Mouse (Mus musculus): ENCODE results near the gene Dock8.
A peak's percentile ranks its signal among the peaks of the same experiment; 100 is the strongest.

The Dock8 gene

GRCm38 (mm10) chr19:25123031-25123430 lies 123.7 kb downstream of the Dock8 start:
- peak; percentile 19 for DNase-seq (ENCODE audit: low read depth, low spot score)

DNA sequence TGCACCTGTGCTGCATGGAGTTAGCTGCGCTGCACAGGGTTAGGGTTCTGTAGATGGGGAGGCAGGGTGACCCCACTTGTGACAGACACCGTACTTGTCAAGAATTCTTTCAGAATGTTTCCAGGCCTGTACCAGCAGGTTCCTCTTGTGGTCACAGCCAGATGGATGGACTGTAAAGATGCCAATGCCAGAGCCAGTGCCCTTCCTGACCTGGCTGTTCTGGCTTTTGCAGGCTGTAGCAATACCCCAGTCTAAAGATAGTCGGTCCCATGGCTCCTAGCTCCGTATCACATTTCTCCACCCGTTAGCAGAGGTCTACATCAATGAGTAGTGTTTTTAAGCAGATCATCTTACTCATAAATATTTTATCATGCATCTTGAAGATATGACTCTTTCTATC lies 124.1 kb downstream of the Dock8 start:
- DNase-seq (ENCODE audit: low read depth, low spot score), result no peak

GRCm38 (mm10) chr19:25132322-25132721 lies 133.0 kb downstream of the Dock8 start:
- DNase-seq (ENCODE audit: low read depth, low spot score), result no peak

GRCm38 (mm10) chr19:25133959-25134358 lies 134.6 kb downstream of the Dock8 start:
- no peak for DNase-seq (ENCODE audit: low read depth, low spot score)

- no peak for DNase-seq (ENCODE audit: low read depth, low spot score)
These were observed 136.8 kb downstream of the Dock8 start for GRCm38 (mm10) chr19:25136171-25136570.

- DNase-seq (ENCODE audit: low read depth, low spot score), result no peak
These were observed 138.8 kb downstream of the Dock8 start for GRCm38 (mm10) chr19:25137907-25138820.

GRCm38 (mm10) chr19:25144110-25145028 lies 145.0 kb downstream of the Dock8 start:
- no peak for DNase-seq (ENCODE audit: low read depth, low spot score)

DNA sequence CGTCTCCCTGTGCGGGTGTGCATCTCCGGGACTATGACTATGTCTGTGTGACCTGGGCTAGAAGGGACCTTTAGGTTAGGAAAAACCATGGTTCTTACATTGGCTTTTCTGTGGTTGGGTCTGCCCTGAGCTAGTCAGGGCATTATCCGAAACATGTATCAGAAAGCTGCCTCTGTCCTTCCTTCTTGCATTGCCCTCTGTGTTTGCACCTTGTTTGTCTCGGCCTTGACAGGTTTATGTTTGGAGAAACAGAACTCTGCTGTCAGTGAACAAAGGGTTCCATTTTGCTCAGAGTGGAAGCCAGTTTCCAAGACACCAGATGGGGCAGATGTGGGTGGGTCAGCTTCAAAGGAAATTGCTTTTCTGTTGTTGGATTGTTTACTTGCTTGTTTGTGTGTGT lies 145.8 kb downstream of the Dock8 start:
- DNase-seq (ENCODE audit: low read depth, low spot score), result no peak

DNA sequence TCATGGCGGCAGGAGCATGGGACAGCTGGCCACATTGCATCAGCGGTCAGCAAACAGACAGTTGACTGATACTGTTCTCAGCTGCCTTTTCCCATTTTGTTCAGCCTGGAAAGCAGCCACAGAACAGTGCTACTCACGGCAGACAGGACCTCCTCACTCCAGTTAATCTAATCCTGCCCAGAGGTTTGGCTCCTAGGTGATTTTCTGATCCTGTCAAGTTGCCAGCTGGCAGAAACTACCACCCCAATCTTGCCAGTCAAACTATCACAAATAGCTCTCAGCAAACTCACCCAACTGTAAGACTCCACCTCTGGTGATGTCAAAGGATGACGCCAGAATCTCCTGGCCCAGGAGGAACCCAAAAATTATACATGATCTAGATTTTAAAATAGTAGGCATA lies 146.8 kb downstream of the Dock8 start:
- no peak for DNase-seq (ENCODE audit: low read depth, low spot score)

DNA sequence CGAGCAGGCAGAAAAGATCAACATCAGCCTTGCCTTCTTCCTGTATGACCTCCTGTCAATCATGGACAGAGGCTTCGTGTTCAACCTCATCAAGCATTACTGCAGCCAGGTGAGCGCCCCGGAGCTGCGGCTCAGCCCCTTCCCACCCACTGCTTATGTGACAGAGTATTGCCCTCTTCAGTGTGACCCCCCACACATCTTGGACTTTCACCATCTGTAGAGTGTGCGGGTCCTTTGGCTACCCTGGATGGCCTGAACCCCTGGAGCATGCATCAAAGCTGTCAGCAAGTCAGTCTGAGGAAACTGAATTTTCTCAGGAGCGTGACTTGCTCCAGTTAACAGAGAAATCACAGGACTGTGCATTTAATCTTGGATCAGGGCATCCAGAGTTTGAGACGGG lies 150.5 kb downstream of the Dock8 start:
- DNase-seq (ENCODE audit: low read depth, low spot score), result no peak

DNA sequence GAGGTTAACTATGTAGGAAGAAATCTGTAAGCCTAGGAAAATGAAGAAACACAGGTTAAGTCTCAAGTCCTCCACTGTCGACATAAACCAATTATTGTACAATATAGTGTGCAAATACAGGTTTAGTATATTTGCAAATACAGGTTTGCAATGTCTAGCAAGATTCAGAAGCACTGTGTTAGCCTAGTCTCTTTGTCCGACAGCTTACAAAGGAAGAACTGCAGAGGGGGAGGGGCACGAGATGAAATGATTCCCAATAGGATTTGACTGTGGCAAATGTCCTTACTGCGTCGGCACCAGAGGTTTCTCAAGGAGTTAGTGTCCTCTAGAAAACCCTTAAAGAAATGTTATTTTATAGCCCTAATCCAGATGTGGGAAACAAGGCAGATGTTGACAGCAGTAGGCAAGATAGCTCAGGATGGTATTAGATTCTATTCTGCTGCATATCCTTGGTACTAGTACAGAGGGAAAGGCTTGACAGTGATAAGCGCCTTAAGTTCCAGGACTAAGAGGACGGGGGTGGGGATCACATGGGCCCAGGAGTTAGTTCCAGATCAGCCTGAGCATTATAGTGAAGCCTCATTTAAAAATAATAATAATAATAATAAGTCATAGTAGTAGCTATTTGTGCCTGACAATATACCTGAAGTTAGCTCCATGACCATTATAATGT lies 155.3 kb downstream of the Dock8 start:
- no peak for DNase-seq (ENCODE audit: low read depth, low spot score)

DNA sequence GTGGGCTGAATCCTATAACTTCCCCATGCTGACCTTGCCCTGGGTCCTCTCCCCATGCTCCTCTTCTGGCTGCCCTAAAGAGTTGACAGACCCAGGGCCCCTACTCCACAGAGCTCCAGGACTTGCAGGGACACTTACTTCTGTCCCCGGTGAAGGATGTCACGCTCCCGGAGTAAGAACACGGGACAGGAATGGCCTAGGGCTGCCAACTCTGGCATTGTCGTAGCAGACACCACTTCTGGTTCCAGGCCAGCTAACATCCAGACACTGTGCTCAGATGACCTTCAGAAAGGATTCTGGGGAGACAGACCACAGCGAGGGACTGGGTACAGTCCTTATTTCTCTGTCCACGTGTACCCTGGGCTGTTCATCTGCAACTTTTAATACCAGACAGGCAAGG lies 155.9 kb downstream of the Dock8 start:
- DNase-seq (ENCODE audit: low read depth, low spot score), result no peak

DNA sequence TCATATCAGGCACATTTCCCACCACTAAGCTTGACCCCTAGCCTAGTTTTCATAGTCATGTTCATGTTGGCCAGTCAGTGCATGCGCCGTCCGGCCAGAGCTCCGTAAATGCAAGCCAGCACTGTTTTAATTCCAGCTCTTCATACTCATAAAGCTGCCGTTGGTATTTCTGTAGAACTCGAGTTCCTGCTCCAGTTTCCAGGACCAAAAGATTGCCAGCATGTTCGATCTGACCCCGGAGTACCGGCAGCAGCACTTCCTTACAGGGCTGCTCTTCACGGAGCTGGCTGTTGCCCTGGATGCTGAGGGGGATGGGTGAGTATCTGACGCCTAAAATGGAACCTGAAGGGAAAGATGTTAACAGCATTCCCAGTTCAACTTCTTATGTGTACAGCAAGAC lies 156.4 kb downstream of the Dock8 start:
- no peak for DNase-seq (ENCODE audit: low read depth, low spot score)

GRCm38 (mm10) chr19:25162270-25162669 lies 162.9 kb downstream of the Dock8 start:
- DNase-seq (ENCODE audit: low read depth, low spot score), result no peak

- DNase-seq (ENCODE audit: low read depth, low spot score), result no peak
These were observed 164.1 kb downstream of the Dock8 start for GRCm38 (mm10) chr19:25163426-25163825.

DNA sequence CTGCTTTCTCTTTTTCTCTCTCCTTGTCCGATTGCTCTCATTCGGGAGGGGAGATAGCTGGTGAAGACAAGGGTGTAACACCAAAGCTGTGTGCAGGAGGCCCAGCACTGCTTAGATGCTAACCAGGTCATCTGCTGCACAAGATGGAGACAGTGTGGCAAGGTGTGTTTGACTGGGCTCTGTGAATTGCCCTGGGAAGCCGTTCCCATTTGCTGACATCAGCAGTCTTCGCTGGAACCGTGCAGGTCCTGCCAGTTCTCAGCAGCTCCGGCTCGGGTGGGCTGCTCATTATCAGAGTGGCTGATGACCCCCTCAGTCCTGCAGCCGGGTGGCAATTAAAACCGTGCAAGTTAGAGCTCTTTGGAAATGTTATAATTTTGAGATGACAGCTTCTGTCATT lies 167.1 kb downstream of the Dock8 start:
- DNase-seq (ENCODE audit: low read depth, low spot score), result no peak

- no peak for DNase-seq (ENCODE audit: low read depth, low spot score)
These were observed 172.1 kb downstream of the Dock8 start for GRCm38 (mm10) chr19:25171395-25171794.

- DNase-seq (ENCODE audit: low read depth, low spot score), result no peak
These were observed 177.4 kb downstream of the Dock8 start for GRCm38 (mm10) chr19:25176746-25177145.

DNA sequence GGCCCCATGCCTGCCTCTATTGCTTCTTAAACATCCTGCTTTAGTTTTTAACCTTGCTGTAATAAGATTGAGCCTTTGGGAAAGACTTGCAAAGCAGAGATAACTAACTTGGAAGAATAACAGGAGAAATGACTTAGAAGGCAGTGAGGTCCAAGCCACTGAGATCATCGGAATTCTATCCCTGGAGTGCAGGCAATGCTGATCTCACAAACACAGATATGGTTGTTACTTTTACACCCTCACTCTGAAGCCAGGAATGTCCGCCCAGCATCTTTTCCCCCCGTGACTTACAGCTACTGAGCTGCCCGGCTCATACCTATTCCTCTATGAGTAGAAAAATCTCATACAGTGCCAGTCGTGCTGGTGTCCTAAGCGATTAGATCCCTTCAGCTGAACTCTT lies 180.7 kb downstream of the Dock8 start:
- no peak for DNase-seq (ENCODE audit: low read depth, low spot score)

- DNase-seq (ENCODE audit: low read depth, low spot score), result no peak
These were observed 181.2 kb downstream of the Dock8 start for GRCm38 (mm10) chr19:25180547-25180946.

- no peak for DNase-seq (ENCODE audit: low read depth, low spot score)
These were observed 184.7 kb downstream of the Dock8 start for GRCm38 (mm10) chr19:25184076-25184475.

DNA sequence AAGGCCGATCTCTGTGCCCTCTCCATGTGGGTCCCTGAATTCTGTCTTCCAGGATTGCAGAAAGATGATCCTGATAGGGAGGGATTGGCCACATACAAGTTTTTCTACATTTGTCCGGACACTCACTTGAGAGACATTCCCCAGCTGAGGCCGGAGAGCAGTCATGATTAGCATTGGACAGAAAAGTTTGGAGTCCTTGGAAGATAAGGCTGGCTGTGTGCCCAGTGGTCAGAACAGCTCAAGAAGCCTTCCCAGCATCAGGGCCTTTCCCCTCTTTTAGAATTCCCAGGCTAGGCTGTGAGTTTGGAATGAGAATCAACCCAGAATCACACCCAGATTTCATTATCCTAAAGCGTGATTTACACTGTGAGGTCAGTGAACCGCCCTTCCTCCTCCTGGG lies 187.0 kb downstream of the Dock8 start:
- no peak for DNase-seq (ENCODE audit: low read depth, low spot score)
